Mouse (Mus musculus): ENCODE data around the gene Epb42.
"Not testable (repeated sequence)": the region's sequence is repeated elsewhere in the genome, so short reads cannot be mapped to it uniquely, and the experiment has no call there.

Gene Epb42

DNA sequence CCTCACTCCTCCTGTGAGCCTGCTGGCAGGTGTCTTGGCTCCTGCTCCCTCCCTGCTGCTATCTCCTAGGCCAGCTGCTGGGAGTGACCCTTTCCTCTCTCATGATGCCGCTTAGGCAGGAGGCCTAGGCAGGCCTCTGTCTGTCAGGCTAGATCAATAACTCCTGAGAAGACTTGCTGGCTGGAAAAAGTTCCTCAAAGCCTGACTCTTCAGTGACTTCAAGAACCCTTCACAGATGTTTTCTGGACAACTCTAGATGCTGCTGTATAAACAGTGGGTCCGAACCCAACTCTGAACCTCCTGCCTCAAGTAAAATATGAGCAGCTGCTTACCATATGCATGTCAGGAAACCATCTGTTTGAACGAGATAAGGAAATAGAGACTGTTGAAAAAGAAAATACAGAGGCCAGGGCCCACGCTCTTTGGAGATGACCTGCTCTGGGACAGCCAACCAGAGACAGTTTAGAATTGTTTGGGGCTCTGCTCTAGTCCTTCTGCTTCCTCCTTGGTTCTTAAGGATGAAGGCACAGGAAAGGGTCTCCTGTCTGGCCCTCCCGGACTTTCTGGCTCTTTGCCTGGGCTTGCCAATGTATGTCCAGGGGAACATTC, at the start of gene Epb42:
TSS of gene Epb42 (minus strand) at position 340 of the 609 bp plus-strand sequence.
- DNase-seq, result no peak

DNA sequence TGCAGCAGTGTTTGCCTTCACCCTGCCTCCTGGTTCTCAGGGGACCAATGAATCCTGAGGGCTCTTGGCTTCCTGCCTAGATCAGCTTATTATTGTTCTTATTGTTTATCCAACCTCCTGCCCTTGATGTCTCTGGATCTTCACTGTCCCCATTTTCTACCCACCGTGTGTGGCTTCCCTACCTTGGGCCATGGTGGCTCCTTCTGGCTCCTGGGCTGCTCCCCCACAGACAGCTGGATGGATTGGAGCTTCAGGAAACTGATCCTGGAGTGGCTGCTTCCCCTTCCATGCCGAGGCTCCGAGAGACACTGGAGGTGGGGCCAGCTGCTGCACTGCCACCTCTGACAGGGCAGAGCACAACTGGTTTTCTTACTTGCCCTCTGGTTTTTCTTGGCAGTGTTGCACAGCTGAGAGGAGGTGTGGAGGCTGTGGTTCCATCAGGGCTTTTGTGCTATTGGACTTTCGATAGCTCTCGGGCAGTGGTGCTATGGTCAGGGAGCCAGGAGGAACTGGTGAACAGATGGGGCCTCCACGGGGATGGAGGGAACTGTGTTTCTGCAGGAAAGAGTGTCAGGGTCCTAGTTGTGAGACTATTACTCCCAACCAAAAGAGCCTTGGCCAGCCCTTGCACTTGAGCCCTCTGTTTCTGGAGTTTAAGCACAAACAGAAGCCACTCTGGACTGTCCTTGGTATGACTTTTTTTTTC, 48.8 kb upstream of the Epb42 start, which contains the start of gene Tgm5:
TSS of gene Tgm5 (minus strand) at position 362 of the 706 bp plus-strand sequence.
- peak; percentile 74 to 76 for DNase-seq

DNA sequence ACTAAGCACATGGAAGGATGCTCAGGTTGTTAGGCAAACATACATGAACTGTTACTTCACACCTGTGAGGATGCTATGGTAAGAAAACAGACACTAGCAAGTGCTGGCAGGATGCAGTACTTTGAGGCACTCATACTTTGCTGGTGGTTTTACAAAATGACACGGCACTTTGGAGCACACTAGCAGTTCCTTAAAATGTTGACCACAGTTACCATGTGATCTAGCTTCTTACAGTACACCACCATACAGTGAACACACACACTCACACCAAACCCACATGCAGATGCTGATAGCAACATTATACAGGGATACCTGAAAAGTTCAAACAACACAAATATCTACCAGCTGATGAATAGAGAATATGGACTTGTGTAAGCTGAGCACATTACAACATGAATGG, 45.8 kb upstream of the Epb42 start:
- DNase-seq, result no peak

DNA sequence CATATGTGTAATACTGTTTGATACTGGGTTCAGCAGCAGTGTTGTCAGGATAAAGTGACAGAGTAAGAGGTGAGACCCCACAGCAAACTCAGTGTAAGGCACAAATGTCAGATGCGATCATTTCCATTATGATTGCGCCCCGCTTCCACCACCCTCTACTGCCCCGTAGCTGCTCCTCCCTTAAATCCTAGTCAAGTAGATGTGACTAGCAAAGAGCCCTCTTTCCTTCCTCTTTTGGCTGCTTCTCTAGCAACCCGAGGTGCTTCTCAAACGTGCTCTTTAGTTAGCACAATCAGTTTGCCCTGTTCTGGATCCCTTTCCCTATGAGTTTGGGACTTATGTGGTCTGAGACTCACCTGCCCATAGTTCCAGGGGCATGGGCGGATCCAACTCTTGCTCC, 37.9 kb upstream of the Epb42 start:
- DNase-seq, result no peak

DNA sequence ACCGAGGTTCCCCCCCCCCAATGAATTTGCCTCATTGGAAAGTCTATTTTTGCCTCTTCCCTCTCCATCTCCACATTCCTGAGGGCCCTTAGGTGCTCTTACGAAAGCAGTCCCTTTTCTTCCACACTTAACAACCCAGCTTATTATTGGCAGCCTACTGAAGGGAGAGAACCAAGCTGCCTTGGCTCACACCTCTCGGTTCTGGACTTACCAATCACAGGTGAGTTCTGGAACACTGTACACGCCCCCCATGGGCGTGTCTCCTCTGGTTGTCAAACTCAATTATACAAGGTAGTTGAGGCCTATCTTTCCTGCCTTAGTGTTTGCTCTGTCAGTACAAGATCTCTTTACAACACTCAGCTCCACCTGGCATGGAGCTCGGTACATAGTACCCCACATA, 35.0 kb upstream of the Epb42 start:
- no peak for DNase-seq

DNA sequence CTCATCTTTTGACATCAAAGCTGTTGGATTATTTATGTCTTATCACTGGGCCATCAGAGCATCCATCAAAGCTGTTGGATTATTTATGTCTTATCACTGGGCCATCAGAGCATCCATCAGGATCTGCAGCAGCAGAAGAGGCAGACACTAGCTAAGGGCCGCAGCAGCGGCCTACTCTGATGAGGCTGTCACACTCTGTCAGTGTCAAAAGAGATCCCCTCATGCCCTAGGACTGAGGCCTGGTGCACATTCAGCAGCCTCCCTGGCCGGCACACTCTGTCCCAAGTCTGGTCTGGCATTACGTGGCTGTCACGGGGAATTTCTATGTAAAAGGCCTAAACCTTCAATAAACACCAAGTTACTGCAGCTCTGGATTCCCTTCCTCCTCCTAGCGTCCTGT, 32.6 kb upstream of the Epb42 start:
- no peak for DNase-seq

DNA sequence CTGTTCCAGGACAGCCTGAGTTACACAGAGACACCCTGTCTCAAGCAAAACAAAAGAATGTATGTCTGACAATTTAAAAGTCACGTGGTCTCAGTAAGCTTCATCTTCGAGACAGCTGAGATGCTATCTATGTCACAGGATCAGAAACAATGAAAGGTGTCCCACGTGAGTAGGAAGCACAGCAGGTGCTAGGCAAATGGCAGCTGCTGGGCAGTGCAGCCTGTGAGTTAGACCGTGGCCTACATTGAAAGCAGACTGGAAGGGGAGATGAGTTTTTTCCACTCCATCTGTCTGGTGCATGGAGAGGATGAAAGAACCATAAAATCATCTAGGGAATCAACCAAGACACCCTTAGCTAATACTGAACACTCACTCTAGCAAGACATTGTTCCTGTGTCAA, 30.2 kb upstream of the Epb42 start:
- no peak for DNase-seq

DNA sequence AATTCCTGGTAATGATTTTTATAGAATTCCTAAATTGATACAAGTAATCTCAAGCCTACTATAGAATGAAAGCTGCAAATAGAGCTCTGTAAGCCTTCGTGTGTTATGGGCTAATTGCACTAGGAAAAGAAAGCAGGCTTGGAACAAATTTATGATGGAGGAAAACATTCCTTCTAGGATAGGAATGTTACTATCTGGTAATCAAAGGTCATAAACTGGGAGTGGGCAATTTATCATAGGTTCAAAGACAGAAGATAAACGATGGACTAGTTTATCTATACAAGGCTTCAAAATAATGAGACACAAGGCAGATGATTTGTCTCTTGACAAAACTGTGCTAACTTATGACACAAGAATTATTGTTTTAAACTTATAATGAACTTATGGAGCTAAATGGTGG, 24.4 kb upstream of the Epb42 start:
- no peak for DNase-seq

DNA sequence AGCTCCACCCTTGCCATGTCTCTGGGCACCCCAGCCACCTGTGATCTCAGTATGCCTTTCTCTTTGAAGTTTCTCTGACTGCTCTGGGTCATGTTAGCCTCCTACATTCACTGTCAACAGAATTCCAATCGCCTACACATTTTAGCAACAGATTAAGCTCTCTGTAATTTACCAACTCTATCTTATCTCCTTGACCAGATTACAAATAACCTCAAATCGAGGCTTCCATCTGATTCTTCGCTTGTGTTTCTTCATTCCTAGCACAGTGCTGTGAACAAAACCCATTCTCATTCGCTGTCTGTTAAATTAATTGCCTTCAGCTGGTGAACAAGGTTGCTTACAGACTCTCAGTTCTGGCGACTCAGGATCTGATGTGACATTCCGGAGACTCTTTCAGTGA, 21.1 kb upstream of the Epb42 start:
- no peak for DNase-seq

DNA sequence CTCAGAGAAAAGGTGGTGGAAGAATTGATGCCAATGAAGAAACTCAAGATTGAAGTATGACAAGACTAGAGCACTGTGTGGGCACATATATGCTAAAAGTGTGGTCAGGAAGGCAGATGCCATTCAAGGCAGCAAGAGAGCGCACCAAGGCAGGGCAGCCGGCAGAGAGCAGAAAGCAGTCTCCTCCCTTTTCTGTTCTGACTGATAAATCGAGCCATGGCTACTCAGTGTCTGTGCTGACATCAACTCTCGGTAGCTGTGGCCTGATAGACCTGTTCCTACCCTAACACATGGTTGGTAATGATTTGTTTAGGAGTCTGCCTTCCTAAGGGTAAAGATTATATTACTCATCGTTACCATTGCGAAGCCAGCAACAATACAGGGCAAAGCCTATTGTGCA, 19.0 kb upstream of the Epb42 start:
- DNase-seq, result no peak

DNA sequence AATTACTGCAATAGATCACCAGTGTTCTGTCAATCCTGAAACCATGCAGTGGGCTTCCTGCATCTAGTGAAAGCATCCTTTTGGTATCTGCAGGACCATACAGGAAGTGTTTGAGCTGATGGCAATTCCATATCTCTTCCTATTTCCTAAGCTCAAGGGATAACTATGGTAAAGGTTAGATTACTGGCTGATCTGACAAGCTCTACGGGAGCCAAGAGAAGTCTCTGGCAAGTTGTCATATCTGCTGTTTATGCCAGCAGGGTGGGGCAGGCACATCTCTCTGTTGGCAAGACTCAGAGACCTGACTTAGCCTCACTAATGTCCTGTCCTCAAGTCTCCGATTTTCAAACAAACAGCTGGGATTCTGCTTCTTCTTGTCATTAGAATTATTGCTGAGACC, 17.2 kb upstream of the Epb42 start:
- peak; percentile 48 to 55 for DNase-seq

DNA sequence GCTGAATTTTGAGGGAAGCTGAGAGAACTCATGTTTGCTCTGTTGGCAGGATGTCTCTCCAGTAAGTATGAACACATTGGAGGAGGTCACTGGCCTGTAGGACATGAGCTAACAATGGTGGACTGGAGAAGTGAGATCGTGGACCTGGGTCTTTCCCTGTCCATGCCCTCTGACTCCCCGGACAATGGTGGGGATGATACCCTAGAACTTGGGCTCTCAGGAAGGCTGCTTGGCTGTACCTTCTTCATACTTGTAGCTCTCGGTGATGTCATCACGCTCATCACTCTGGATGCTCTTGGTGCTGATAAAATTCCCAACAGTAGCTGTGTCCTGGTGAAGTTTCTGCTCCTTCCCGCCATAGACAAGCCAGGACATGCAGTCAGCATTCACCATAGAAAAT, 15.3 kb upstream of the Epb42 start:
- no peak for DNase-seq

DNA sequence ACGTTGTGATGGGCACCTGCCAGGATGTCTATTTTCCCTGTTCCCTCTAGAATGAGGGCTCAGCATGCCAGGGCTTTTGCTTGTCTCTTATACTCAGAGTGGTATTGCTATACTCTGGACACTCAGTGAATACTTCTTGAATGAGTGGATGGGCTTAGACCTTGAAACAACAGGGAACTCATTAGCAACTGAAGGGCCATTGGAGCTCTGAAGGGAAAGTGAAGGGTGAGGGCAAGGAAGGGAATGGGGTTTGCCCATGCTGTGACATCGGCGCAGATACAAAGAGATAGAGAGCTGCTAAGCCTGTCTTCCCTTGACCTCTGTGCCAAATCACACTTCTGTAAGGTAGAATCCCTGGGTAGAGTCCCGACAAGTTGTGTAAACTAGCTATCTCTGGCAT, 8.8 kb upstream of the Epb42 start:
- DNase-seq, result no peak

DNA sequence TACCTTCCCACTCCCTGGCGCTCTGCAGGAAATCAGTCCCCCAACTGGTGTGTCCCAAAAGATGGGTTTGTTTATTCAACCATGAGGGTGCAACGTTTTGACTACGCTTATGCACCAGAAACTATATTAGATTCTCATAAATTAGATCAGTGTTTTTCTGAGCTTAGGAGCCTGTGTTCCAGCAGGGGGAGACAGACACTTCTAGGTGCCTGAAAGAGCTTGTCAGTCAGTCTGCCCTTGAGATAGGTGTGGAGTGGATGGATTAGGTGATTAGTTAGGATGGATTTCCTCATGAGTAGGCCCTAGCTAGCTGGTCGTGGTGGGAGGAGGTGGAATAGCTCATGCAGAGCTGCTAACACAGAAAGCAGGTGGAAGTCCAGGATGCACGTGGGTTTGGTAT, 4.2 kb upstream of the Epb42 start:
- peak; percentile 54 to 73 for DNase-seq

DNA sequence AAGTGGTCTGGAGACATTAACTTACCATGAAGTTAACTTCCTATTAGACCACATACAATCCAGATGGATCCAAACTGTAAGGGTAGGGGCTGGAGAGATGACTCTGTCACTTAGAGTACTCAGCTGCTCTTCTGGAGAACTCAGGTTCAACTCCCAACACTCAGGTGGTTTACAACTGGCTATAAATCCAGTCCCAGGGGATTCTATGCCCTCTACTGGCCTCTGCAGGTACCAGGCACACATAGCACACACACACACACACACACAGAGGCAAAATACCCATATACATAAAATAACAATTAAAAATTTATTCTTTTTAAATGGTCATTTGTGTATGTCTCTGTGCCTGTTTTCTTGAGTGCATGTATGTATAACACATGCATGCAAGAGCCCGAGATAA, 2.5 kb upstream of the Epb42 start:
- no peak for DNase-seq

DNA sequence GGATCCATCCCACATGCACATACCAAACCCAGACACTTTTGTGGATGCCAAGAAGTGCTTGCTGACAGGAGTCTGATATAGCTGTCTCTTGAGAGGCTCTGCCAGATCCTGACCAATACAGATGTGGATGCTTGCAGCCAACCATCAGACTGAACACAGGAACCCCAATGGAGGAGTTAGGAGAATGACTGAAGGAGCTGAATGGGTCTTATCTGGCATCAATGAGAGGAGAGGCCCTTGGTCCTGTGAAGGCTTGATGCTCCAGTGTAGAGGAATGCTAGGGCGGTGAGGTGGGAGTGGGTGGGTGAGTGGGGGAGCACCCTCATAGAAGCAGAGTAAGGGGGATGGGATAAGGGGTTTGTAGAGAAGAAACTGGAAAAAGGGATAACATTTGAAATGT, 2.0 kb upstream of the Epb42 start:
- not testable (repeated sequence) for DNase-seq

DNA sequence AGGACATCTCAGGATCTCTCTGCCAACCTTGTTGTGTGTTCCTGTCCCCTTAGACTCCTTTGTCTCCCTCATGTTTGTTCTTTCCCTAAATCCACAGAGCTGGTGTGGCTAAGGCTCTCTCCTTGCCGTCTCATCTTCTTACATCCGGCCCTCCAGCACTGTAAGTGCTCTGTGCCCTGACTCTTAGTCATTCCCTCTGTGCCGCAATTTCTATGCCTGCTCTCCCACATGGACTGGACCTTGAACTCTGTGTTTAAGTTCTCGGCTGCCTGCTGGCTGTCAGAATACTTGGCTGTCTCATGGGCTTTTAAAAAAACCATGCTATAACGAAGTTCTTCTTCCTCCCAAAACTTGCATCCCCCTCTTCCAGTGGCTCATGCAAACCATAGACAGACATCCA, 14.0 kb downstream of the Epb42 start:
- no peak for DNase-seq

DNA sequence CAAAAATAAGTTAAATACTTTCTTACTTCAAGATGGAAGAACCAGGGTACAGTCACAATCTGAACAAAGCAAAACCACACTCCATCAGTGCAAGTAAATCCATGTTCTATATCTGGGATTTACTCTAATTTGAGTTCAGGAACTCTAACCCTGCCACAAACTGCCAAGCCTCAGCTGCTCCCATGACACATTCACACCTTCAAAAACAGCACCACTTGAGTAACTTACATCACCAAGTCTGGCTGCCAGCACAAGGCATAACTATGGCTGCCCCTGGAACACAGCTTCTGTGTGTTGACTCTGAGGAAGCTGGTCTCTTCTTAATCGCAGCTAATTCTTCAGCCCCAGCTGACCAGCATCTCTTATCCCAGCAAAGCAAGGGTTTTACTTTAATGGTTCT, 19.7 kb downstream of the Epb42 start:
- DNase-seq, result no peak

DNA sequence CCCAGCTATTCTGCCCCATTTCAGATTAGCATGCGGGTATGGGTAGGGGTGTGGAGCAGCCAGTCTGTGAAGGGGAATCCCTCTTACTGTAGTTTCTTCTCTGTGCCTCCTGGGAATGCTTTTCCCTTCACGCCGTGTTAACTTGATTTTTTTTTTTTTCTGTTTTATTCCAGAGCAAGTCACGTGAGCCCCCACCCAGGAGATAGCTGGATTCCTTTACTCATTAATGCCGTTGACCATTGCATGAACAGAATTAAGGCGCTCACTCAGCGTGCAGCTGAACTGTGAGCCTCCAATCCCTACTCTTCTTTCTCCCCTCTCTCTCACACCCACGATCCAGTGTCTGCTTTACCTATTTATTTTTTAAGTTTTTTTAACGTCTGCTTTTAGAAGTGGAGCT, 20.6 kb downstream of the Epb42 start:
- DNase-seq, result no peak

DNA sequence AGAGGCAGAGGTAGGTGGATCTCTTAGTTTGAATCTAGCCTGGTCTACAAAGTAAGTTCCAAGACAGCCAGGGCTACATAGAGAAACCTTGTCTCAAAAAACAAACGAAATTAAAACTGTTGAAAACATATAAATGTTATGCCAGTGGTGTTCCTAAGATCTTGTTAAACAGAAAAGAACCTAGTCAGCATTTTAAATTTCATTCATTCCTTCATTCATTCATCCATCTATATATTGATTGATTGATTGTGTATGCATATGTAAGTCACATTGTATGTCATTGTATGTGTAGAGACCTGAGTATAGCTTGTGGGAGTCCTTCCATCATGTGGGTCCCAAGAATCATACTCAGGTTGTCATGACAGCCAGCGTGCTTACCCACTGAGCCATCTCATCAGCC, 21.4 kb downstream of the Epb42 start:
- no peak for DNase-seq

DNA sequence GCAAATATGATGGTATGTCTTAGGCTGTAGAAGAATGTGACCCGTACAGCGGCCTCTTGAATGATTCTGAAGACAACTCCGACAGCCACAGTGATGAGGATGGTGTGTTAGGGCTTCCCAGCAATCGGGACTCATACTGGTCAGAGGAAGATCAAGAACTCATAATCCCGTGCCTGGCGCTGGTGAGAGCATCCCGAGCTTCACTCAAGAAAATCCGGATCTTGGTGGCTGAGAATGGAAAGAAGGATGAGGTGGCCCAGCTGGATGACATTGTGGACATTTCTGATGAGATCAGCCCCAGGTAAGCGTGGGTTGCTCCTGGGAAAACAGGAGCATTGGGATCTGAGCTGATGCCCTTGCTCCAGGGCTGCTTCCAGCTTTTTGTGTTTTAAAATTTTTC, 24.2 kb downstream of the Epb42 start:
- no peak for DNase-seq

DNA sequence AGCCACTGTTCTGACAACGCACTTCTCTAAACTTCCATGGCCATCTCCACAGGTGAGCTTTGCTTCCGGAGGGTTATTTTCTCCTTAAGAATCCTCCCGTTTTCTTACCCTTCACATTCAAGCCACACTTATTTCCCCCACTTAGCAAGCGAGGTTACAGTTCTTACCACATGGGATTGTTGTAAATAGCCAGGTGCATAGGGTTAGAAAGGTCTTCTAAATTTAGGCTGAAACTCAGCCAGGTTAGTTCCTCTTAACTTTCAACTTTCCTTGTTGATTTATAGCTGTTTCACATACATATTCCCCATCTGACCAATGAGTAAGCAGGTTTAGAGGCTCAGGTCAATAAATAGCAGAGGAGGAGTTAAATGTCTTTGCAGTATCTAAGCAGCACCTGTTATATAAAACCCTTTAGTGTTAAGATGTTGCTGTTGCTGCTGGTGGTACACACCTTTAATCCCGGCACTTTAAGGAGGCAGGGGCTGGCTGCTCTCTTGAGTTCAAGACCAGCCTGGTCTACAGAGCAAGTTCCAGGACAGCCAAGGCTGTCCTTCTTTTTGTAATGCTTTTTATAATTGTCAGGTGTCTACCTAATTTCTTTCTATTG, 27.7 kb downstream of the Epb42 start:
- no peak for DNase-seq

DNA sequence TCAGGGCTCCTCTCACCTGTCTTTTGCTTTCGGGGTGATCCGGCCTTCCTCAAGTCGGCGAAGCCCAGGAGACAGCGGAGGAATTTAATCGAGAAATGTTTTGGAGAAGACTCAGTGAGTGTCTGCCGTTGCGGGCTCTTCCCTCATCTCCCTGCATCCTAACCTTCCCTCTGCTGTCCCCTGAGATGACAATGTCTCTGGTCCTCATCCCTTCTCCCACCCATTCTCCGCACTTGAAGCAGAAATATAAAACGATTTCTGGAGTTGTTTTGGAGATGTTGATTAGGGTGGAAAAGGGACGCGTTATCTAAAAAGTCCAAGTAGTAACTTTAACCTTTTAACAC, 28.2 kb downstream of the Epb42 start:
- no peak for DNase-seq

DNA sequence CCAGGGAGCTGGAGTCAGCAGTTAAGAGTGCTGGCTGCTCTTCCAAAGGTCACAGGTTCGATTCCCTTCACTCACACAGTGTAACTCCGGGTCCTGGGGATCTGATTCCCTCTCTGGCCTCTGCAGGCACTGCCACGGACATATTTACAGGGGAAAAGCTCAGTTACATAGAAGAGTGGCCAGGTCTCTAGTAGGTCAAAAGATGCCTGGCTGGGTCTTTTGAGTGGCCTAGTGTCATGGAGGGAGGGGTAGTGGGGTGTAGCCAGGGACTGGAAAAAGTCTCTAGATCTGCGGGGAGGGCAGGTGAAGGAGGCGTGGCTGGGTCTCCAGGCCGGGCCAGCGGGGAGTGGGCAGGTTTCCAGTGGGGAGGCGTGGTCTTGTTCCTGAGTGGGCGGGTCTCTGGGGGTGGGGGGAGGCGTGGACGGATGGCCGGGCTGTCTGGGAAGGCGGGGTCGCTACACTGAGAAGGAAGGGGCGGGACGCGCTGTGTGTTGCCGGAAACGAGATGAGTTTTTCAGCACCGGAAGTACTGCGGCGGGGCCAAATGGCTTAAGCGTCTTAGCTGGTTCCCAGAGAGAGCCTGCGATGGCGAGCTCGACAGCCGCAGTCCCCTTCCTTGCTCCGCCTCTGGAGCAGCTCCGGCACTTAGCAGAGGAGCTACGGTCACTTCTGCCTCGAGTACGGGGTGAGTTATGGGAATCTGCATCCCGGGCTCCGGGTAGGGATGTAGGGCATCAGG, 28.8 kb downstream of the Epb42 start, which contains the start of gene Ccndbp1:
TSS of gene Ccndbp1 (plus strand) at position 479 of the 739 bp plus-strand sequence.
- DNase-seq, result peak; percentile 87 to 94

Measured in cerebellum, postnatal 25 days (tissue).